Mouse (Mus musculus) left cerebral cortex, adult 18-20 months (tissue): ENCODE results near the gene Skor1. TPM values are rescaled to one million over a fixed set of nuclear protein-coding genes. Genes with fewer than 3 reads are reported as not detected.

ENCODE experiments used
- DNase-seq, 2 experiments: peaks; one replicate each; pipeline ENCODE4 v3.0.0; 2021 to 2022; ENCODE audit warnings: low spot score in 2 of 2, mixed read lengths in 1 of 2
- long read RNA-seq, 2 experiments: library from polyadenylated mRNA; stranded (forward); transcript quantifications; one replicate each; pipeline ENCODE4 v2.0.0; 2021
- total RNA-seq, 2 experiments: library from RNA; stranded (reverse); gene quantifications; 2 replicates each; pipeline ENCODE4 v1.2.3; 2021

The Skor1 gene
- under 1 TPM; 0.23 TPM for total RNA-seq
- long read RNA-seq, experiment 1 = 0 reads
- long read RNA-seq, experiment 2, partial matches to known transcripts = 0 of 1 reads
- long read RNA-seq, experiment 2, other reads (novel, unspliced or antisense) = 0 of 1 reads

- DNase-seq = no peak
Observed at GRCm38 (mm10) chr9:63148410-63149371, at the start of gene Skor1. Skor1 (minus strand) TSS chr9:63148961.

GRCm38 (mm10) chr9:63197252-63197651 lies 48.5 kb upstream of the Skor1 start:
- no peak for DNase-seq

- no peak for DNase-seq
Observed at GRCm38 (mm10) chr9:63196114-63196682, 47.4 kb upstream of the Skor1 start.

- no peak for DNase-seq
Observed at GRCm38 (mm10) chr9:63195523-63195922, 46.8 kb upstream of the Skor1 start.

- no peak for DNase-seq
Observed at GRCm38 (mm10) chr9:63194791-63195190, 46.0 kb upstream of the Skor1 start.

GRCm38 (mm10) chr9:63192809-63193208 lies 44.0 kb upstream of the Skor1 start:
- no peak for DNase-seq

GRCm38 (mm10) chr9:63187310-63187709 lies 38.5 kb upstream of the Skor1 start:
- no peak for DNase-seq

GRCm38 (mm10) chr9:63185249-63185648 lies 36.5 kb upstream of the Skor1 start:
- no peak for DNase-seq

- DNase-seq = no peak
Observed at GRCm38 (mm10) chr9:63183864-63184263, 35.1 kb upstream of the Skor1 start.

GRCm38 (mm10) chr9:63182306-63182960 lies 33.7 kb upstream of the Skor1 start:
- no peak for DNase-seq

GRCm38 (mm10) chr9:63181337-63182178 lies 32.8 kb upstream of the Skor1 start:
- DNase-seq = no peak

GRCm38 (mm10) chr9:63178296-63178695 lies 29.5 kb upstream of the Skor1 start:
- DNase-seq = no peak

GRCm38 (mm10) chr9:63174001-63174721 lies 25.4 kb upstream of the Skor1 start:
- no peak for DNase-seq

GRCm38 (mm10) chr9:63171951-63172350 lies 23.2 kb upstream of the Skor1 start:
- no peak for DNase-seq

- no peak for DNase-seq
Observed at GRCm38 (mm10) chr9:63169127-63169526, 20.4 kb upstream of the Skor1 start.

GRCm38 (mm10) chr9:63165070-63165469 lies 16.3 kb upstream of the Skor1 start:
- no peak for DNase-seq

GRCm38 (mm10) chr9:63163756-63164155 lies 15.0 kb upstream of the Skor1 start:
- DNase-seq = no peak

- DNase-seq = no peak
Observed at GRCm38 (mm10) chr9:63151949-63152348, 3.2 kb upstream of the Skor1 start.

- DNase-seq = no peak
Observed at GRCm38 (mm10) chr9:63151072-63151870, 2.5 kb upstream of the Skor1 start.
